Mouse (Mus musculus) myocyte (in vitro differentiated cells): ENCODE data around the gene Aldh16a1.

Experiments
- CEBPB ChIP-seq: IDR thresholded peaks from 2 replicates; pipeline ENCODE4 v1.6.1; 2011; ENCODE audit warnings: mild to moderate bottlenecking, moderate library complexity; ENCODE audit not compliant: poor library complexity, insufficient read depth, severe bottlenecking
- MAX ChIP-seq: IDR thresholded peaks from one replicate; pipeline ENCODE4 v1.6.1; 2011; ENCODE audit warnings: low read depth, mild to moderate bottlenecking, control low read depth
- MYOD1 ChIP-seq, 3 experiments: IDR thresholded peaks; one replicate each; pipeline ENCODE4 v1.6.1; 2011; ENCODE audit warnings: control low read depth in 2 of 3, low read depth in 2 of 3, mild to moderate bottlenecking in 2 of 3, moderate library complexity in 1 of 3; ENCODE audit not compliant: insufficient read length in 2 of 3, control insufficient read depth in 1 of 3
- POLR2A ChIP-seq: IDR thresholded peaks from one replicate; pipeline ENCODE4 v1.6.1; 2011; ENCODE audit warnings: low read depth, mild to moderate bottlenecking, control low read depth, moderate library complexity; ENCODE audit not compliant: insufficient read length
- USF1 ChIP-seq: IDR thresholded peaks from one replicate; pipeline ENCODE4 v1.6.1; 2011; ENCODE audit warnings: low read depth, mild to moderate bottlenecking, control low read depth, moderate library complexity

- no peak for TF ChIP-seq POLR2A
- TF ChIP-seq MYOD1 (IDR thresholded peaks at IDR 0.05; ENCODE audit: control insufficient read depth in 1 of 3, insufficient read length in 2 of 3, low read depth in 2 of 3) = no peak
- no peak for TF ChIP-seq CEBPB
- no peak for TF ChIP-seq USF1
- TF ChIP-seq MAX = no peak
Measured at GRCm38 (mm10) chr7:45153586-45153985, 798 bp downstream of the Aldh16a1 start.
